Mouse (Mus musculus) kidney, postnatal 0 days (tissue): ENCODE measurements around the gene Igfbp3. TPM values are rescaled to one million over a fixed set of nuclear protein-coding genes. Genes with fewer than 3 reads are reported as not detected.
A peak's percentile ranks its signal among the peaks of the same experiment; 100 is the strongest.
"Not testable (repeated sequence)": the region's sequence is repeated elsewhere in the genome, so short reads cannot be mapped to it uniquely, and the experiment has no call there.

ENCODE experiments used
- ATAC-seq: fragments of 200-750 bp; cut with Nextera tagmentation; replicated peaks from 2 replicates; pipeline ENCODE4 v1.8.0; 2017; ENCODE audit warnings: low read depth, moderate number of reproducible peaks, moderate TSS enrichment, moderate library complexity; ENCODE audit not compliant: low FRiP score
- DNase-seq: peaks from one replicate; pipeline ENCODE4 v3.0.0-alpha.2; 2016; ENCODE audit warnings: low spot score
- H3K27ac ChIP-seq: fragments of 300-500 bp; sonication (generic); 2 replicates; pipeline ENCODE4 v1.5.1; 2014; ENCODE audit warnings: mild to moderate bottlenecking
- H3K27me3 ChIP-seq: fragments of 300-500 bp; sonication (generic); 2 replicates; pipeline ENCODE4 v1.6.1; 2014; ENCODE audit warnings: low read length, mixed read lengths; ENCODE audit not compliant: insufficient read depth
- H3K36me3 ChIP-seq: fragments of 300-500 bp; sonication (generic); 2 replicates; pipeline ENCODE4 v1.6.1; 2014; ENCODE audit warnings: low read length, mixed read lengths; ENCODE audit not compliant: insufficient read depth
- H3K4me1 ChIP-seq: fragments of 300-500 bp; sonication (generic); replicated peaks from 2 replicates; pipeline ENCODE4 v1.6.1; 2014; ENCODE audit warnings: antibody characterized with exemption, low read length, mixed read lengths; ENCODE audit not compliant: insufficient read depth
- H3K4me2 ChIP-seq: fragments of 300-500 bp; sonication (generic); 2 replicates; pipeline ENCODE4 v1.6.1; 2014; ENCODE audit warnings: mild to moderate bottlenecking, low read length, moderate library complexity, mixed read lengths
- H3K4me3 ChIP-seq: fragments of 300-500 bp; sonication (generic); replicated peaks from 2 replicates; pipeline ENCODE4 v1.5.1; 2014; ENCODE audit warnings: low read depth, low read length
- H3K9ac ChIP-seq: fragments of 300-500 bp; sonication (generic); 2 replicates; pipeline ENCODE4 v1.6.1; 2014; ENCODE audit warnings: low read depth, low read length
- H3K9me3 ChIP-seq: fragments of 300-500 bp; sonication (generic); replicated peaks from 2 replicates; pipeline ENCODE4 v1.6.1; 2016; ENCODE audit warnings: low read length, inconsistent platforms, mixed read lengths
- CTCF ChIP-seq: IDR thresholded peaks from 2 replicates; pipeline ENCODE4 v1.5.1; 2016; ENCODE audit warnings: antibody characterized with exemption, low read depth, mild to moderate bottlenecking, moderate library complexity
- WGBS: fragments of 180-500 bp; shearing (Covaris S2); extraction: QIAGEN DNeasy Blood & Tissue Kit; methylation state at CpG from one replicate; pipeline ENCODE4 v1.1.7; 2014; 5-methylcytosine and 5-hydroxymethylcytosine counted together
- polyA plus RNA-seq: library from polyadenylated mRNA; unstranded; fragments of >200 nt; fragmentation: Nextera tagmentation; extraction: Ambion mirVana; gene quantifications from 2 replicates; pipeline ENCODE4 v1.2.1, GENCODE M21; 2015

Igfbp3 gene
- polyA plus RNA-seq, 1 experiment from 2014 or later, result 221 TPM

DNA sequence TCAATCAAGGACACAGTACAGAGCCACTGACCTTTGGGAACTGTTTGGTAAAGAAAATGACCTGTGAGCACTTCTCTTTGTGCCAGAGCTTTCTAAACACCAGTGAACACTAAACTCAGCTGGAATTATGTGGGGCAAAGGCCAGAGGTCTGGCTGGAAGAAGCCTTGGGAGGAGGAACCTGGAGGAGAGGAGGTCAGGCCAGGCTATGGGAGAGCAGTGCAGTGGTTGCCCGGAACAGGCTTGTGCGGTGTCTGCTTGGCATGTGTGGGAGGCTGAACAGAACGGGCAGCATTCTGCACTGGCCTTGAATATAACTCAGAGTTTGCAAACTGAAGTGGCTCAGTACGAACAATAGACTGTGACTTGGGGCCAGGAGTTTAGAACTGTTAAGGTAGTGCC is 16.3 kb upstream of the Igfbp3 start:
- Histone ChIP-seq H3K27me3 (no peaks in the 10 kb centered on the region), H3K4me3 (no peak overlapping the region), H3K4me2 (no peak overlapping the region), H3K4me1 (no peaks in the 10 kb centered on the region), H3K36me3 (no peaks in the 10 kb centered on the region), H3K27ac (no peak overlapping the region), H3K9ac (no peak overlapping the region), H3K9me3 (no peaks in the 10 kb centered on the region)
- DNase-seq (peak; percentile 26), ATAC-seq (no peak)
- no peak for TF ChIP-seq CTCF
- 21% methylated on average over 4 of the region's 4 CpGs for WGBS

DNA sequence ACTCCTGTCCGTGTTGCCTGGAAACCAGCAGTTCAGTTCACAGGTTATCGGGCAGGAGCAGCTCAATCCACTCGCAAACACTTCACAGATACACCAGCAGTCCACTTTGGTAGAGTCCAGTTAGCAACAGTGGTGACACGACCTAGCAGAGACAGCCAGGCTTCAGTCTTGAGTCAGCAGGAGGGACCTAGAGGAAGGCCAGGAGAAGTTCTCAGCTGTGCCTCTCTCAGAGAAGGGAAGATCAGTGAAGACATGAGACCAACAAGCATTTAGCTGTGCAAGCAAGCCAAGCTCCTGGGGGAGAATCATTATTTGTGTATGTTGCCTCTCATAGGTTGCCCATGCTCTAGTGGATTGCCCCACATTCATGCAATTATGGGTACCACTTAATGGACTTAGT is 14.4 kb upstream of the Igfbp3 start:
- DNase-seq (no peak), ATAC-seq (no peak)
- WGBS, result 86% methylated on average over 4 of the region's 4 CpGs

DNA sequence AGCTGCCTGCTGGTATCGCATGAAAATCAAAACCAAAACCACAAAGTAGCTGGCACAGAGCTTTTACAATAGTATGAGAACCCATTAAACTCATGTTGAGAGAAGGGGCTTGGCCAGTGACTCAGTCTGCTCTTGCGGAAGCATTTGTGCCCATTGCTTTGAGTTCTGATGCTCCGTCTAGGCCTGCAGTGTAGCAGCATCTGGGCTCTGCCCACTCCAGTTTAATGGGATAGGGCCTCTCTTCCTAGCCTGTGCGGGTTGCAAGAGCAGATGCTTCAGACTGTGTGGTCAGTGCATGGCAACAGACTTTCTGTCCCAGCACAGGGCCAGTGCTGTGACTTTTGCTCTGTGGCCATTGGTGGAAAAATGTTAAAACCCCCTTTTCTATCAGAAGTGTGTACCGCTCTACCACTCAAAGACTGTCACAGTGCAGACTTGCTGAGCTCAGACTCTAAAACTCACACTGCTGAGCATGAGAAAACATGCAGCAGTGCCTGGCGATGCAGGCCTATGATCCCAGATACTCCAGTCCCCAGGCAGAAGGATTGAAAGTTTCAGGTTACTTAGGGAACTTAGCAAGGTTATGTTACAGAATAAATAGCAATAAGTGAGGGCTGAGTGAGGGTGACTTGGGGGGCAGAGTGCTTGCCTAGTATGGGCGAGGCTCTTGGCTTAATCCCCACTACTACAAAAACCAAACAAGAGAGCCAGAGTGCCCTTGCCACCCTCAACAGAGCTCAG is 13.3 kb upstream of the Igfbp3 start:
- Histone ChIP-seq H3K36me3 (no peaks in the 10 kb centered on the region), H3K4me3 (no peak overlapping the region), H3K9ac (no peak overlapping the region), H3K27me3 (no peaks in the 10 kb centered on the region), H3K4me1 (no peaks in the 10 kb centered on the region), H3K9me3 (no peaks in the 10 kb centered on the region), H3K4me2 (no peak overlapping the region), H3K27ac (no peak overlapping the region)
- DNase-seq (peak; percentile 71), ATAC-seq (peak; percentile 55)
- TF ChIP-seq CTCF, result no peak
- 64% methylated on average over 7 of the region's 7 CpGs for WGBS

More for the DNA sequence above, 14.4 kb upstream of the Igfbp3 start:
- H3K9me3 ChIP-seq, result no peaks in the 10 kb centered on the region
- no peaks in the 10 kb centered on the region for H3K4me1 ChIP-seq
- no peaks in the 10 kb centered on the region for H3K36me3 ChIP-seq
- H3K4me2 ChIP-seq, result no peak overlapping the region
- no peak overlapping the region for H3K4me3 ChIP-seq
- TF ChIP-seq CTCF, result no peak
- H3K27me3 ChIP-seq, result no peaks in the 10 kb centered on the region
- no peak overlapping the region for H3K27ac ChIP-seq
- H3K9ac ChIP-seq, result no peak overlapping the region

DNA sequence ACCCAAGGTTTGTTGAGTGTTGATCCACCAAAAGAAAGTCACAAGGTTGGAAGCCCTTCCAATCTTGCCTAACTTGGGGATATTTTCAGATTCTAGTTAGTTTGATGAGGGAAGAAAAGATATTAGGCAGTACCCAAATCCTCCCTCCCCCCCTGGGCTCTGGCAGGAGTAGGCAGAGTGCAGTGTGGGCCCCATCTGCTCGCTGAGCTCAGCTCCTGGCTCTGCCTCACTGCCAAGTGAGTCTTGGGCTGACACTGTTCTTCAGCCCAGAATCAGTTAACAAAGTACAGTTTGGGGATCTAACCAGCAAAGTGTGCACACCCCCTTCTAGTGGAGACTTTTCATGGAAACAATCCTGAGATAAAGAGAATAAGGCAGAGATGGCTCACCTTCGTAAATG is 12.5 kb upstream of the Igfbp3 start:
- WGBS, result 67% methylated on average over 2 of the region's 2 CpGs
- no peak overlapping the region for H3K4me2 ChIP-seq
- H3K36me3 ChIP-seq, result no peaks in the 10 kb centered on the region
- H3K27me3 ChIP-seq, result no peaks in the 10 kb centered on the region
- DNase-seq (no peak), ATAC-seq (no peak)
- no peaks in the 10 kb centered on the region for H3K9me3 ChIP-seq
- H3K9ac ChIP-seq, result no peak overlapping the region
- no peak for TF ChIP-seq CTCF
- no peaks in the 10 kb centered on the region for H3K4me1 ChIP-seq
- H3K27ac ChIP-seq, result no peak overlapping the region
- H3K4me3 ChIP-seq, result no peak overlapping the region

DNA sequence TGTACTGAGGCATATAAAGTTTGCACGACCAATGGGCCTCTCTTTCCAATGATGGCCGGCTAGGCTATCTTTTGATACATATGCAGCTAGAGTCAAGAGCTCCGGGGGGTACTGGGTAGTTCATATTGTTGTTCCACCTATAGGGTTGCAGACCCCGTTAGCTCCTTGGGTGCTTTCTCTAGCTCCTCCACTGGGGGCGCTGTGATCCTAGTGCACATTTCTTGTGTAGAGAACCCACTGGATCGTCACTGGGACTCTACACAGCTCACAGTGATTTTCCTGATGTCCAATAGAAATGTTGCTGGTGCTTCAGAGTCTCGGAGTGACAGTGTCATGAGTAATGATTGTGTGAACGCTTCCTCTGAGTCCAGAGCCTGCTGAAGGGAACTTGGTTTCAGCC is 8.1 kb upstream of the Igfbp3 start:
- DNase-seq, H3K4me1 ChIP-seq, H3K9me3 ChIP-seq, H3K27ac ChIP-seq, H3K27me3 ChIP-seq, H3K36me3 ChIP-seq, H3K4me3 ChIP-seq, ATAC-seq, H3K4me2 ChIP-seq, H3K9ac ChIP-seq: not testable (repeated sequence)
- peak; percentile 35; the same call in 1 of the 2 replicates for TF ChIP-seq CTCF
- 74% methylated on average over 8 of the region's 8 CpGs for WGBS

DNA sequence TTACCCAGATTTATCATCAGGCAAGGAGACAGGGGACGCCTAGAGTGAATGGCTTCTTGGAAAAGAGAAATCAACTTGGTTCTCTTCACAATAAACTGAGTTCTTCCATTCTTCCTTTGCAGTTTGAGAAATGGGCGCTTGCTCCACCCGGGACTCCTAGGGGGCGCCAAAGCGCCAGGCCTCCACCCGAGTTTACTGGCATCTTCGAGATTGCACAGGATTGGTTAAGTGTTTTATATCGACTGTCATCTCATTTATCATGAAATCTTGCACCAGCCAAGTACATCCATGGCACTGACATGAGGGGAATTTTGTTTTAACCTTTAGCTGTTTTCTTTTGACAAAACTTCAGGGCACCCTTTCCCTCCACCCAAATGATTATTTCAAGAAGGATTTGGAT is 2.0 kb upstream of the Igfbp3 start:
- H3K4me1 ChIP-seq, result 0 out of 2 replicates have a peak, but pooled peaks cover 9% of the 10 kb centered on the region
- H3K9me3 ChIP-seq, result no peaks in the 10 kb centered on the region
- ATAC-seq (no peak), DNase-seq (peak; percentile 81)
- no peak overlapping the region for H3K27ac ChIP-seq
- 10% methylated on average over 8 of the region's 8 CpGs for WGBS
- no peak overlapping the region for H3K4me3 ChIP-seq
- H3K27me3 ChIP-seq, result peaks cover 8% of the 10 kb centered on the region; the same call in 1 of the 2 replicates
- H3K9ac ChIP-seq, result no peak overlapping the region
- TF ChIP-seq CTCF, result peak; percentile 83
- H3K4me2 ChIP-seq, result no peak overlapping the region
- no peaks in the 10 kb centered on the region for H3K36me3 ChIP-seq
